ENCODE assay signal across 10 mouse cellular contexts in the genomic region with DNA sequence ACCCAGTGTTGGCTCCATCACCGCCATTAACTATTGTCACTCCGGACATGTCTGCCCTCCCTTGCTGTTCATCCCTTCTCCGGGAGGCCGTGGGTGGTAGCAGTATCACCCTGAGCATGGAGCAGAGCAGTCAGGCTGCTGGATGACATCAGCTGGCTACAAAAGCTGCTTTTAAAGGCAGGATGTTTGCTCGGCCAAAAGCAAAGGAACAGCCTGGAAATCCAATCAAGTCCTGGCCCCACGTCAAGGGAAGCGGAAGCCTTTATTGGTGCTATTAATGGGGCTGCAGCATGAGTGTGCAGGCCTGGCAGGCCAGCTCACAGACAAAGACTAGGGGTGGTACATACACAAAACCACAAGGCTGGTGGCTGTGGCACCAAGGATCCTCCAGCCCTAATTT. TPM values are rescaled to one million over a fixed set of nuclear protein-coding genes. Genes with fewer than 3 reads are reported as not detected.
DNase-seq lines count a peak whose midpoint lies in the region; ATAC-seq lines count a peak whose summit lies in the region.
"Had no signal": no experiment of that assay in that cellular context is flagged by ENCODE, and none has a peak within 500 bp of the region (broad histone marks: within the 10 kb centered on the region; RNA-seq: fewer than 3 reads in every experiment).

No protein-coding gene starts in this region.

- no peak overlapping the region for H3K4me3 ChIP-seq in heart, embryonic 10.5 days
- H3K4me3 ChIP-seq: erythroblast, embryonic 14.5 days had no signal

- H3K9me3 ChIP-seq in heart, embryonic 10.5 days, result no peaks in the 10 kb centered on the region

- no peak for ATAC-seq in megakaryocyte-erythroid progenitor cell, adult 5-6 weeks (replicated peaks; ENCODE audit: low FRiP score, low TSS enrichment, poor library complexity, severe bottlenecking)

- H3K27me3 ChIP-seq in heart, embryonic 10.5 days (ENCODE audit: insufficient read depth, poor library complexity, severe bottlenecking), result no peaks in the 10 kb centered on the region

- 71% methylated on average over 7 of the region's 7 CpGs for WGBS in heart, embryonic 10.5 days

- H3K4me1 ChIP-seq in heart, embryonic 10.5 days, result peaks cover 11% of the 10 kb centered on the region

- no peak overlapping the region for H3K27ac ChIP-seq in heart, embryonic 10.5 days

- peak; percentile 74 to 89 for DNase-seq in heart, adult 18-20 months
- DNase-seq in heart, embryonic 10.5 days (ENCODE audit: low spot score), result no peak
- peak; percentile 26 for DNase-seq in urinary bladder, postnatal 14 days (ENCODE audit: low spot score)
- no peak for DNase-seq in urinary bladder, postnatal 25 days (ENCODE audit: low spot score)
- DNase-seq in kidney, postnatal 10 days, result peak; percentile 68
- no peak for DNase-seq in urinary bladder, adult 2 months (ENCODE audit: low spot score)
- DNase-seq in frontal cortex, postnatal 10 days (ENCODE audit: low spot score in 2 of 2), result no peak

- no peaks in the 10 kb centered on the region for H3K36me3 ChIP-seq in heart, embryonic 10.5 days

RNA-seq across cellular contexts. Expression of gene Stpg4, which starts 36.3 kb away (rescaled TPM):
- not detected for total RNA-seq in heart, adult 18-20 months (2021)
- 0.52 TPM in 1 of 2 replicates, not detected in the other for polyA plus RNA-seq in heart, embryonic 10.5 days (2016; fragmentation: Nextera tagmentation; extraction: Ambion mirVana)
- total RNA-seq in megakaryocyte-erythroid progenitor cell, adult 5-6 weeks (2014; fragmentation: Nextera tagmentation), result not detected in 2 replicates
- total RNA-seq in megakaryocyte-erythroid progenitor cell, adult 5-6 weeks (2017), result not detected in 2 replicates
- polyA plus RNA-seq in urinary bladder, adult 2 months (2012; rRNA removed), result not detected in 2 replicates
- polyA plus RNA-seq: erythroblast, embryonic 14.5 days; liver, embryonic 16.5 days had no signal

RNA-seq across cellular contexts. Expression of gene Calm2, which starts 55.5 kb away (rescaled TPM):
- 100 to 1,000 TPM; 153 TPM for total RNA-seq in heart, adult 18-20 months (2021)
- 738 and 942 TPM in 2 replicates for polyA plus RNA-seq in heart, embryonic 10.5 days (2016; fragmentation: Nextera tagmentation; extraction: Ambion mirVana)
- total RNA-seq in megakaryocyte-erythroid progenitor cell, adult 5-6 weeks (2014; fragmentation: Nextera tagmentation), result 286 and 288 TPM in 2 replicates
- total RNA-seq in megakaryocyte-erythroid progenitor cell, adult 5-6 weeks (2017), result 970 and 1,345 TPM in 2 replicates
- 1,162 and 1,245 TPM in 2 replicates for polyA plus RNA-seq in urinary bladder, adult 2 months (2012; rRNA removed)

Comparison
In these comparisons a context has a peak if more than half of its experiments do, and no peak if none do; other contexts are left out.
1. DNase-seq: peak in heart, adult 18-20 months (2 of 2), urinary bladder, postnatal 14 days (single experiment) and kidney, postnatal 10 days (single experiment); none in heart, embryonic 10.5 days (single experiment), urinary bladder, postnatal 25 days (single experiment), urinary bladder, adult 2 months (single experiment) and frontal cortex, postnatal 10 days (0 of 2).